Mouse (Mus musculus) heart, embryonic 15.5 days (tissue): Measurements from ENCODE around the gene Gm4312. TPM values are rescaled to one million over a fixed set of nuclear protein-coding genes. Genes with fewer than 3 reads are reported as not detected.
"Not testable (repeated sequence)": the region's sequence is repeated elsewhere in the genome, so short reads cannot be mapped to it uniquely, and the experiment has no call there.

ENCODE experiments used
- ATAC-seq: fragments of 200-750 bp; cut with Nextera tagmentation; replicated peaks from 2 replicates; pipeline ENCODE4 v1.8.0; 2017; ENCODE audit warnings: low read depth, moderate TSS enrichment; ENCODE audit not compliant: insufficient number of reproducible peaks, insufficient read depth, low FRiP score
- H3K27ac ChIP-seq: fragments of 300-500 bp; sonication (generic); 2 replicates; pipeline ENCODE4 v1.5.1; 2015; ENCODE audit warnings: mild to moderate bottlenecking, inconsistent platforms
- H3K27me3 ChIP-seq: fragments of 300-500 bp; sonication (generic); 2 replicates; pipeline ENCODE4 v1.6.1; 2015; ENCODE audit warnings: inconsistent platforms
- H3K36me3 ChIP-seq: fragments of 300-500 bp; sonication (generic); 2 replicates; pipeline ENCODE4 v1.6.1; 2015; ENCODE audit warnings: mild to moderate bottlenecking, inconsistent platforms
- H3K4me1 ChIP-seq: fragments of 300-500 bp; sonication (generic); replicated peaks from 2 replicates; pipeline ENCODE4 v1.6.1; 2015; ENCODE audit warnings: inconsistent platforms
- H3K4me2 ChIP-seq: fragments of 300-500 bp; sonication (generic); 2 replicates; pipeline ENCODE4 v1.6.1; 2015; ENCODE audit warnings: inconsistent platforms, mild to moderate bottlenecking, moderate library complexity
- H3K4me3 ChIP-seq: fragments of 300-500 bp; sonication (generic); 2 replicates; pipeline ENCODE4 v1.5.1; 2015; ENCODE audit warnings: mild to moderate bottlenecking, inconsistent platforms
- H3K9ac ChIP-seq: fragments of 300-500 bp; sonication (generic); 2 replicates; pipeline ENCODE4 v1.6.1; 2015; ENCODE audit warnings: mild to moderate bottlenecking, inconsistent platforms
- H3K9me3 ChIP-seq: fragments of 300-500 bp; sonication (generic); replicated peaks from 2 replicates; pipeline ENCODE4 v1.6.1; 2016; ENCODE audit warnings: inconsistent platforms
- WGBS: fragments of 180-500 bp; shearing (Covaris S2); methylation state at CpG from one replicate; pipeline ENCODE4 v1.1.7; 2015; ENCODE audit warnings: mixed read lengths; 5-methylcytosine and 5-hydroxymethylcytosine counted together
- polyA plus RNA-seq: library from polyadenylated mRNA; unstranded; fragments of >200 nt; fragmentation: Nextera tagmentation; extraction: Ambion mirVana; gene quantifications from 2 replicates; pipeline ENCODE4 v1.2.1, GENCODE M21; 2015

Gm4312 gene
- polyA plus RNA-seq, result not detected in 2 replicates

DNA sequence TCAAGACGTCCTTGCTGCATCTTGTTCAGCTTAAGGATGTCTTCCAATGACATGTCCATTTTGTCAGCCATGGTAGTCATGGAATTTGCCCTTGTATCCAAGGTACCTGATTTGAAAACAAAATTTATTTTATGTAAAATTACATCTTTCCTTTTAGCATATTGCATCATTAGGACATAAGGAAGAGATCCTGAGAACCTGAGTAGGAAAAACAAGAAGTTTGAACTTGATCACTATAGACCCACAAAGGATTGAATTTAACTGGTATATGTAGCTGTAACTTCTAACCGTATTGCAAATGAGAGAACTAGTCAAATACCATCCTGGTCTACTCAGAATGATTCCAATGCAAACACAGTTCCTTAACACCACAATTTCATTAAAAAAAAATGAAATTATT lies at the start of gene Gm4312:
Gm4312 (minus strand) TSS at position 101 of the 400 bp plus-strand sequence.
- H3K27me3 ChIP-seq, H3K4me1 ChIP-seq, ATAC-seq, H3K4me2 ChIP-seq, H3K4me3 ChIP-seq, H3K27ac ChIP-seq, H3K9ac ChIP-seq, H3K36me3 ChIP-seq, H3K9me3 ChIP-seq: not testable (repeated sequence)
- no CpG with 5 or more reads among the region's 2 CpGs for WGBS

DNA sequence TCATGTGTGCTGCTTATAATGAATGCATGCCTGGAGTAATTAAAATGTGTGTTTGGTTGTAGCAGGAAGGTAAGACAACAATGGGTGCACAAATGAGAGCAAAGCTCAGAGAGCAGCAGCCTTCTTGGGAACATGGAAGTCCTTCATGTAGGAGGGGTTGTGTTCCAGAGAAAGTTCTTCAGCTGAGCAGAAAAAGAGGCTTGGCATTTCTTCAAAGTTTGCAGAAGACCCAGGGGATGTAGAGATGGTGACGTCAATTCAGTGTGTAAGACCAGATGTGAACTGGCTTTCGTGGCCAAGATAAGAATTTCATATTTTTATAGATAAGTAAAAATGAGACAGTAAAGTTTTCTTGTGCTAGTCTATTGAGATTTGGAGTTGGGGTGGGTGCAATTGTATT lies 45.2 kb upstream of the Gm4312 start:
- 52% methylated on average over 2 of the region's 2 CpGs for WGBS
- H3K4me1 ChIP-seq, result no peaks in the 10 kb centered on the region
- H3K4me2 ChIP-seq, result no peak overlapping the region
- H3K9me3 ChIP-seq, result no peaks in the 10 kb centered on the region
- no peak overlapping the region for H3K4me3 ChIP-seq
- no peak overlapping the region for H3K27ac ChIP-seq
- H3K9ac ChIP-seq, result no peak overlapping the region
- no peak for ATAC-seq
- no peaks in the 10 kb centered on the region for H3K36me3 ChIP-seq
- H3K27me3 ChIP-seq, result no peaks in the 10 kb centered on the region

DNA sequence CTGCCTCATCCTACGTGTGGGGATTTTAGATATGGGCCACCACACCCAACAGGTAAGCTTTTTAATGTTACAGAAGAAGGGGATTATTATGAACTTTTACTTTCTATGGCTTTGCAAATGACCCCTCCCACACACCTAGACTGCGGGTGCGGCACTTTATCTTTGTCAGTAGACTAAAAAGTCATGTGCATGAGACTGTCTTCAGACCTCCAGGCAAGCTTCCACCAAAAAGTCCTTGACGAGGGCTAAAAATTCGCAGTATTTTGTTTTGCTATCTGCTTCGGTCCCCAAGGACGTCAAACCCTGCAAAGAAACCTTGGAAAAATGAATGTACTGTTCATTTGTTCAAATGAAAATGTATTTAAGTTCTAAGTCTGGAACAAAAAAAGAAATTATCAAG lies 33.2 kb upstream of the Gm4312 start:
- no peaks in the 10 kb centered on the region for H3K4me1 ChIP-seq
- 79% methylated on average over 7 of the region's 7 CpGs for WGBS
- H3K27ac ChIP-seq, result no peak overlapping the region
- no peak overlapping the region for H3K4me3 ChIP-seq
- no peaks in the 10 kb centered on the region for H3K27me3 ChIP-seq
- H3K9me3 ChIP-seq, result no peaks in the 10 kb centered on the region
- no peak for ATAC-seq
- no peak overlapping the region for H3K4me2 ChIP-seq
- no peaks in the 10 kb centered on the region for H3K36me3 ChIP-seq
- H3K9ac ChIP-seq, result no peak overlapping the region

DNA sequence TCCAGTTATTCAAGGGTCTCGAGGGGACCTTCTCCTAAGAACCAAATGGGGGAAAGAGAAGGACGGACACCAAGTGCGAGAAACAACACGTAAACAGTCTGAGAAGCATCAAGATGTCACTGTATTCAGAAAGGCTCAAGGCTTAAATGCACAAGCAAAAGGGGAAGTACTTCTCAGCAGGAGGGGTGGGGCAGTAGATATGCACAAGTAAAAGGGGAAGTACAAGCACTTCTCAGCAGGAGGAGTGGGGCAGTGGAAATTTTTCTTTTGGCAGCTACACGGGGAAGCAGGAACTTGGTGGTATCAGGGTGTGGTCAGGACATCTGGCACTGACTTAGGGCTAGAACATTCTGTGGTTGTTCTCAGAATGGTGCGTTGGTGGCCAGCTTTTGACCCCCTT lies 19.9 kb upstream of the Gm4312 start:
- WGBS, result 77% methylated on average over 6 of the region's 6 CpGs
- H3K9ac ChIP-seq, H3K9me3 ChIP-seq, H3K4me2 ChIP-seq, ATAC-seq, H3K27me3 ChIP-seq, H3K4me3 ChIP-seq, H3K36me3 ChIP-seq, H3K4me1 ChIP-seq, H3K27ac ChIP-seq: not testable (repeated sequence)

DNA sequence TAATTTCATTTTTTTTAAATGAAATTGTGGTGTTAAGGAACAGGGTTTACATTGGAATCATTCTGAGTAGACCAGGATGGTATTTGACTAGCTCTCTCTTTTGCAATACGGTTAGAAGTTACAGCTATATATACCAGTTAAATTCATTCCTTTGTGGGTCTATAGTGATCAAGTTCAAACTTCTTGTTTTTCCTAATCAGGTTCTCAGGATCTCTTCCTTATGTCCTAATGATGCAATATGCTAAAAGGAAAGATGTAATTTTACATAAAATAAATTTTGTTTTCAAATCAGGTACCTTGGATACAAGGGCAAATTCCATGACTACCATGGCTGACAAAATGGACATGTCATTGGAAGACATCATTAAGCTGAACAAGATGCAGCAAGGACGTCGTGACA lies 21.3 kb downstream of the Gm4312 start, which contains the start of gene Gm4307:
Gm4307 (plus strand) TSS at position 301 of the 400 bp plus-strand sequence.
- ATAC-seq, H3K4me1 ChIP-seq, H3K4me2 ChIP-seq, H3K27ac ChIP-seq, H3K9ac ChIP-seq, H3K36me3 ChIP-seq, H3K9me3 ChIP-seq, H3K27me3 ChIP-seq, H3K4me3 ChIP-seq: not testable (repeated sequence)
- no CpG with 5 or more reads among the region's 3 CpGs for WGBS

DNA sequence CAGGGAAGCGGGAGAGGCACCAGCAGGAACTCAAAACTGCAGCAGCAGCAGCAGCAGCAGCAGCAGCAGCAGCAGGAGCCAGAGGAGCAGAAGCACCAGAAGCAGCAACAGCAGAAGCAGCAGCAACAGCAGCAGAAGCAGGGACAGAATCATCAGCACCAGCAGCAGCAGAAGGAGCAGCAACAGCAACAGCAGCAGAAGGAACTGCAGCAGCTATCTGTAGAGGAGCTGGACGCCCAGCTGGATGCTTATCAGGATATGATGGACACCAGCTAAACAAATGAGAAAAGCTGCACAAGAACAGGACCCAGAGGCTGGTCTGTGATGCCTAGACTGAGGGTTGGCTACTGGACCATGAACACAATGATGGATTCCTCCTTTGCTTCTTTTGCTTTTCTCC lies 25.5 kb downstream of the Gm4312 start:
- WGBS, result 57% methylated on average over 2 of the region's 2 CpGs
- H3K4me2 ChIP-seq, ATAC-seq: not testable (repeated sequence)

DNA sequence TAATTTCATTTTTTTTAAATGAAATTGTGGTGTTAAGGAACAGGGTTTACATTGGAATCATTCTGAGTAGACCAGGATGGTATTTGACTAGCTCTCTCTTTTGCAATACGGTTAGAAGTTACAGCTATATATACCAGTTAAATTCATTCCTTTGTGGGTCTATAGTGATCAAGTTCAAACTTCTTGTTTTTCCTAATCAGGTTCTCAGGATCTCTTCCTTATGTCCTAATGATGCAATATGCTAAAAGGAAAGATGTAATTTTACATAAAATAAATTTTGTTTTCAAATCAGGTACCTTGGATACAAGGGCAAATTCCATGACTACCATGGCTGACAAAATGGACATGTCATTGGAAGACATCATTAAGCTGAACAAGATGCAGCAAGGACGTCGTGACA lies 31.6 kb downstream of the Gm4312 start, which contains the start of gene Gm4305:
Gm4305 (plus strand) TSS at position 301 of the 400 bp plus-strand sequence.
- not testable (repeated sequence) for H3K4me3 ChIP-seq, H3K9me3 ChIP-seq, H3K4me1 ChIP-seq, H3K27me3 ChIP-seq, H3K27ac ChIP-seq, ATAC-seq, H3K36me3 ChIP-seq, H3K9ac ChIP-seq, H3K4me2 ChIP-seq
- no CpG with 5 or more reads among the region's 3 CpGs for WGBS

More for the DNA sequence above, 25.5 kb downstream of the Gm4312 start:
- not testable (repeated sequence) for H3K4me1 ChIP-seq, H3K9ac ChIP-seq, H3K9me3 ChIP-seq, H3K4me3 ChIP-seq, H3K36me3 ChIP-seq, H3K27ac ChIP-seq, H3K27me3 ChIP-seq

DNA sequence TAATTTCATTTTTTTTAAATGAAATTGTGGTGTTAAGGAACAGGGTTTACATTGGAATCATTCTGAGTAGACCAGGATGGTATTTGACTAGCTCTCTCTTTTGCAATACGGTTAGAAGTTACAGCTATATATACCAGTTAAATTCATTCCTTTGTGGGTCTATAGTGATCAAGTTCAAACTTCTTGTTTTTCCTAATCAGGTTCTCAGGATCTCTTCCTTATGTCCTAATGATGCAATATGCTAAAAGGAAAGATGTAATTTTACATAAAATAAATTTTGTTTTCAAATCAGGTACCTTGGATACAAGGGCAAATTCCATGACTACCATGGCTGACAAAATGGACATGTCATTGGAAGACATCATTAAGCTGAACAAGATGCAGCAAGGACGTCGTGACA lies 36.7 kb downstream of the Gm4312 start, which contains the start of gene Gm4303:
Gm4303 (plus strand) TSS at position 301 of the 400 bp plus-strand sequence.
- not testable (repeated sequence) for H3K4me1 ChIP-seq, H3K27me3 ChIP-seq, H3K4me2 ChIP-seq, H3K9me3 ChIP-seq, ATAC-seq, H3K27ac ChIP-seq, H3K36me3 ChIP-seq, H3K9ac ChIP-seq, H3K4me3 ChIP-seq
- no CpG with 5 or more reads among the region's 3 CpGs for WGBS

DNA sequence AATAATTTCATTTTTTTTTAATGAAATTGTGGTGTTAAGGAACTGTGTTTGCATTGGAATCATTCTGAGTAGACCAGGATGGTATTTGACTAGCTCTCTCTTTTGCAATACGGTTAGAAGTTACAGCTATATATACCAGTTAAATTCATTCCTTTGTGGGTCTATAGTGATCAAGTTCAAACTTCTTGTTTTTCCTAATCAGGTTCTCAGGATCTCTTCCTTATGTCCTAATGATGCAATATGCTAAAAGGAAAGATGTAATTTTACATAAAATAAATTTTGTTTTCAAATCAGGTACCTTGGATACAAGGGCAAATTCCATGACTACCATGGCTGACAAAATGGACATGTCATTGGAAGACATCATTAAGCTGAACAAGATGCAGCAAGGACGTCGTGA lies 41.8 kb downstream of the Gm4312 start, which contains the start of gene Gm4302:
Gm4302 (plus strand) TSS at position 301 of the 400 bp plus-strand sequence.
- H3K9ac ChIP-seq, H3K4me3 ChIP-seq, H3K36me3 ChIP-seq, H3K4me2 ChIP-seq, H3K27ac ChIP-seq, H3K9me3 ChIP-seq, H3K4me1 ChIP-seq, ATAC-seq, H3K27me3 ChIP-seq: not testable (repeated sequence)
- WGBS, result no CpG with 5 or more reads among the region's 3 CpGs

DNA sequence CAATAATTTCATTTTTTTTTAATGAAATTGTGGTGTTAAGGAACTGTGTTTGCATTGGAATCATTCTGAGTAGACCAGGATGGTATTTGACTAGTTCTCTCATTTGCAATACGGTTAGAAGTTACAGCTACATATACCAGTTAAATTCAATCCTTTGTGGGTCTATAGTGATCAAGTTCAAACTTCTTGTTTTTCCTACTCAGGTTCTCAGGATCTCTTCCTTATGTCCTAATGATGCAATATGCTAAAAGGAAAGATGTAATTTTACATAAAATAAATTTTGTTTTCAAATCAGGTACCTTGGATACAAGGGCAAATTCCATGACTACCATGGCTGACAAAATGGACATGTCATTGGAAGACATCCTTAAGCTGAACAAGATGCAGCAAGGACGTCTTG lies 47.0 kb downstream of the Gm4312 start, which contains the start of gene Gm4301:
Gm4301 (plus strand) TSS at position 301 of the 400 bp plus-strand sequence.
- H3K4me2 ChIP-seq, H3K4me1 ChIP-seq, ATAC-seq, H3K27ac ChIP-seq, H3K36me3 ChIP-seq, H3K9me3 ChIP-seq, H3K4me3 ChIP-seq, H3K9ac ChIP-seq, H3K27me3 ChIP-seq: not testable (repeated sequence)
- WGBS, result no CpG with 5 or more reads among the region's 2 CpGs
